Mouse (Mus musculus) thymus, postnatal 0 days (tissue): ENCODE data around the gene Bach2. TPM values are rescaled to one million over a fixed set of nuclear protein-coding genes. Genes with fewer than 3 reads are reported as not detected.
A peak's percentile ranks its signal among the peaks of the same experiment; 100 is the strongest.

ENCODE experiments used
- DNase-seq: peaks from one replicate; pipeline ENCODE4 v3.0.0-alpha.2; 2015; ENCODE audit warnings: low spot score
- polyA plus RNA-seq: library from polyadenylated mRNA; unstranded; fragments of >200 nt; fragmentation: Nextera tagmentation; extraction: Ambion mirVana; gene quantifications from 2 replicates; pipeline ENCODE4 v1.2.1, GENCODE M21; 2015

The Bach2 gene
- polyA plus RNA-seq, 1 experiment from 2014 or later: 4.8 TPM

DNA sequence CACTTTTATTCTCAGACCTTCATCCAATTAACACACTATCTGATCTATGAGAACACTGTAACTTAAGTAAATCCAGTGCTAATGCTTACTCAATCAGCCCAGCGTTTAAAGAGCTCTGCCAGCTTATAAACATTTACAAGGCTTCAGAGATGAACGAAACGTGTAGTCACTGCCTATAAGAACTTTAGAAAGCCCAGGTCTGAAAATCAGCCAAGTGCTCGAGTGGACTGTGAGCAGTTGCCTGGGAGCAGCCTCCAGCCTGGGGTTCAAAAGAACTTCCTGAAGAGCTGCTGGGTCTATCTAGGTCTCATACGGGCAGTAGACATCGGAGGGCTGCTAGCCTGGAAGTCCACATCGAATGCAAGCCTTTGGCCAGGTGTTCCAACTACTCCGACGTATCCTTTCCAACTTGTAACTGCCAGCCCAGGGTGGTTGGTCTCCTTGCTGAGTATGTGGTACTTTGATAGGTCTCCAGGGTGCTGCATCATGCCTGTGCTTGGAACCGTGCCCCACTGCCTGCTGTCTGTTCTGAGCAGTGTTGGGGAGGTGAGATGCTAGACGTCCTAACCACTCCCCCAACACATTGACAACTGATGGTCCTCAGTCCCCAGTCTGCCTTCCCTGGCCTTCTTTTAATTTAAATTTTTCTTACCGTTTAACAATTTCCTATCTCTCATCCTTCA lies 117.5 kb downstream of the Bach2 start:
- no peak for DNase-seq

GRCm38 (mm10) chr4:32357996-32358600 lies 119.5 kb downstream of the Bach2 start:
- DNase-seq: no peak

GRCm38 (mm10) chr4:32358602-32359464 lies 120.2 kb downstream of the Bach2 start:
- no peak for DNase-seq

DNA sequence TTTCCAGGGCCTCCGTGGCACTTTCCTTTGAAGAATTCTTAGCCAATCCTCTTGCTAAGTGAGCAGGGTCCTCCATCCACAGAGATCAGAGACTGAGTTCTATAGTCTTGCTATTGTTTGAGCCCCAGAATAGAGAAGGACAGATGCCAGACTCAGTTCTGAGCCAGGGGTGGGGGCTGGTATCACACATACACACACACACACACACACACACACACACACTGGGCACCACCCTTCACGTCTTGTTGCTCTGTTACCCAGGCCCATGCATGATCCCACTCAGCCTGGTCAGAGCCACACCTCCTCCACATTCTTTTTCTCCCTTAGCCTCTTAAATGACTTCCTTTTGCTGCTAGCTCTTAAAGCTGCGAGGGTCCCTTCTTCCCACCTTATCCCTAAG lies 121.0 kb downstream of the Bach2 start:
- no peak for DNase-seq

- no peak for DNase-seq
Measured at GRCm38 (mm10) chr4:32360496-32360895, 121.9 kb downstream of the Bach2 start.

GRCm38 (mm10) chr4:32363488-32363984 lies 124.9 kb downstream of the Bach2 start:
- peak; percentile 49 for DNase-seq

DNA sequence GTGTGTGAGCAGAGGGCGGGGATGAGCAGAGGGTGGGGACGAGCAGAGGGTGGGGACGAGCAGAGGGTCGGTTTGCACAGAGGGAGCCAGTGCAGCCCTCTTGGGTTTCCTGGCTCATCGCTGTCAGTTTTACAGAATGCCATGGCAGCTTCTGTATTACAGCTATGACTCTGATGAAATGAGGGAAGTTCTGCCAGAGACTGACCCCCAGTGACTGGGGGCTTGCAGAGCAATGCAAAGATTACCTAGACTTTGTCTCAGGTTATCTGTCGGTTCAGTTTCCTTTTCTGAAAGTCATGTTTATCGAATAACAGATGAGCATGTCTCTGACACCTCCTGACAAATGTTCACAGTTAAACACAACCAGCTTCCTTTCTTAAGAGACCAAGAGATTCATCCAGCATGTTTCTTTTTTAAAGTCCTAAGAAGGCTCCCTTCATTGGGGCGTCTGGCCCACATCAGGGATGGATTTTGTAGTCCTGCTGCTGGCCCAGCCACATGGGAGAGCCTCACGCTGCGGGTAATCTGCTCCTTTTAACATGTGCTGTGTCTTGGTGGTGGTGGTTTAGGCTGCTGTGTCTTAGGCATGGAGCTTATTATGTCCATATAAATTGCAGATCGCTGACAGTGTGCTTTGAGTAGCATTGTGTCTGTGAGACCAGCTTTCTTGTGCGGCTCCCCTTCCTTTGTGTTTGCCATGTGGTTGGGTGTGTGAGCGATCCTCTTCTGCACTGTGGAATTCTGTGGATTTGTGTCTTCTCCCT lies 126.7 kb downstream of the Bach2 start:
- no peak for DNase-seq

DNA sequence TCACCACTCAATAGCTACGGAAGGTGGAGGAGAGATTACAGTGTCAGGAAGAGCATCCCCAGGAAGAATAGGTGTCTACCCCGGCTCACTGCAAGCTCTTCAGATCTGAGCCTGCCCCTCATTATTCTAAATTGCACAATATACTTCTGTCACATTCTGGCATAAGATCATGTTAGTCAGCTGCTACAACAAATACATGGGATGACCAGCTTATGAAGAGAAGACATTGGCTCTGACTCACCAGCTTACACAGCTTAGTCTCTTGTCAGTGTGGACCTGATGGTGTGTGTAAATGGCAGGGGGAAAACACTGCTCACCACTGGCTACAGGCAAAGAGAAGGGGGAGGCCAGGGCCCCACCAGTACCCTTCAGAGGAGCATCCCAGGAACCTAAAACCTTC lies 127.6 kb downstream of the Bach2 start:
- no peak for DNase-seq

- no peak for DNase-seq
Measured at GRCm38 (mm10) chr4:32368345-32368744, 129.7 kb downstream of the Bach2 start.

- no peak for DNase-seq
Measured at GRCm38 (mm10) chr4:32373085-32373484, 134.5 kb downstream of the Bach2 start.

DNA sequence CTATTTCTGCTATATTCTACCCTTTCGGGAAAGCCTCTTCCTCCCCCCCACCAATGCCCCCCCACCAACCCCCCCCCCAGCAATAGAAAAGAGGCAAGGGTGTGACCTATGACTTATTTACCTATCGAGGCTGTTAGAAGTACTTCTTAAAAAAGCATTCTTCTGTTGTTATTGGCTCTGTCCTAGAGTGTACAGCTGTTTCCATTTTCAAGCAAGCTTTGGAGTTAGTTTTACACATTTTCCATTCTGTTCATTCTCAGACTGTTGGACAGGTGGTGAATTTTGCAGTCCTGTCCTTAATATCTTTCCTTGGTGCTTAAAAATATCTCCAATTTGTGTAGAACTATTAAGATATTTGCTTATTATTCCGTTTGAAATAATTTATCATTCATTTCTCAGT lies 134.9 kb downstream of the Bach2 start:
- no peak for DNase-seq

GRCm38 (mm10) chr4:32374751-32375582 lies 136.4 kb downstream of the Bach2 start:
- no peak for DNase-seq

DNA sequence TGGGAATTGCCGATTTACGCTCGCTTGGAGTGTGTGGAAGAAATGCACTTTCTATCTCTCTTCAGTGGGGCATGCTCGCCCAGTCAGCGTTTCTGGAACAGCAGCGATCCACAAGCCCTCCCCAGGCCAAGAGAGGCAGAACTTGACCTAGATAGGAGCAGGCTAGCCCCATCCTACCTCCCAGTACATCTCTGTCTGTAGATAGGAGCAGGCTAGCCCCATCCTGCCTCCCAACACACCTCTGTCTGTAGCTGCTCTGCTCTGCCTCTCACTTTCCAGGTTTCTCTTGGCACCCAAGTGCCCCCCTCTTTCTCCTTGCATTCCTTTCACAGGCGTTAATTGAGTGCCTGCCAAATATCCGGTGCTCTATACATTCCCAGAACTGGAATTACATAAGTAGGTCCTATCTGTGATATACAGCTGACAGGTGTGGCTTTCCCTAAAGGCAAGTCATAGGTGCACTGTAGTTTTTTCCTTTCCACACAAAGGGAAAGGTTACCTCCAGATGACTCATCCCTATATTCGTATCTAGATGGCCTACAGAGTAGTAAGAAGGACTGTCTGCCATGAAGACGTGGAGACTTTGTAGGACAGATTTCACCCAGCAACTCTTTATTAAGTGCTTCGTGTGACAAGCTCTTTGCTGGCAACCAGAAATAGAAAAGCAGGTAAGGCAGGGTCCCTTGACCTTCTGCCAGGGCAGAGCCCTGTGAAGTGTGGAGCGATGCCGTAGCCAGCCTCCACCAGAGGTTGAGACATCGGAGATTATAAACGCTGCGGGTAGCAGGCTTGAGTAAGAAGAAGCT lies 137.3 kb downstream of the Bach2 start:
- DNase-seq: no peak

DNA sequence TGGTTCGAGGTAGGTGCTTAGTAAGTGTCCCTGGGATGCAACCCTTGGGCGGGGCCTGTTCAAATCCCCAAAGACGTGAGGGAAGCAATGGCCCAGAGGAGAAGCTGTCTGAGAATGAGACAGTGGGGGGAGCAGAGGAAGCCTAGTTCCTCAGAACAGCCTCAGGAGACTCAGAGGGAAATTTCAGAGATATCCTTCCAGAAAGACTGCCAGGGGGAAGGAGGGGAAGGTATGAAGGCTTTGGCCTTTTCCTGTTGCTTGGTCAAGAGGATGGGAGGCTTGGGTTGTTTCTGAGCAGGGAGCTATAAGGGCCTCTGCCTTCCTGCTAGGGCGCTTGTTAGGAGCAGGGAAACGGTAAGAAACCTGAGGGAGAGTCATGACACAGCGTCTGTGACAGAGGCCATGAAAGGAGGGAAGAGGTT lies 137.9 kb downstream of the Bach2 start:
- DNase-seq: no peak

DNA sequence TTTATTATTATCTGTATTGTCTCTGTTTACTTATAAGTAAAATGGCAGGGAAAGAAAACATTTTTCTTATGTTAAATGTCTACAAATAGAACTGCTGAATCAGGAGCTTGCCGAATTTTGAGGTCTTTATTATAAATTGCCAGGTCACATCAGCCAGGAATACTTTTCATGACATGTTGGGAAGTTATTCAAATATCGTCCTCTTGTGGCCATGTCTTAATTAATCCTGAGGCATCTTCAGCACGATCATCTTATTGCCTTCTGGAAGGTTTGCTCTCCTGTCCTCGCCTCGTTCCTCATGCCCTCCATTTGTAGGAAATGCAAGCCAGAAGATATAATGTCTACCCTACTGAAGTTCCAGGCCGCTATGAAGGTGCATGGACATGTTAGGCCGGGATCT lies 140.5 kb downstream of the Bach2 start:
- no peak for DNase-seq

GRCm38 (mm10) chr4:32381666-32382381 lies 143.2 kb downstream of the Bach2 start:
- DNase-seq: no peak

- DNase-seq: no peak
Measured at GRCm38 (mm10) chr4:32385121-32385520, 146.5 kb downstream of the Bach2 start.

GRCm38 (mm10) chr4:32385623-32386022 lies 147.0 kb downstream of the Bach2 start:
- DNase-seq: no peak

- DNase-seq: no peak
Measured at GRCm38 (mm10) chr4:32386346-32386745, 147.7 kb downstream of the Bach2 start.
